Mouse (Mus musculus) ES-Bruce4 (cell line): ENCODE results near the gene Mcee.

ENCODE experiments used
- CTCF ChIP-seq: IDR thresholded peaks from one replicate; pipeline ENCODE4 v1.8.1; 2011; ENCODE audit warnings: low read depth, low read length
- POLR2A ChIP-seq: IDR thresholded peaks from one replicate; pipeline ENCODE4 v1.8.1; 2011; ENCODE audit warnings: low read length; ENCODE audit not compliant: insufficient read depth

DNA sequence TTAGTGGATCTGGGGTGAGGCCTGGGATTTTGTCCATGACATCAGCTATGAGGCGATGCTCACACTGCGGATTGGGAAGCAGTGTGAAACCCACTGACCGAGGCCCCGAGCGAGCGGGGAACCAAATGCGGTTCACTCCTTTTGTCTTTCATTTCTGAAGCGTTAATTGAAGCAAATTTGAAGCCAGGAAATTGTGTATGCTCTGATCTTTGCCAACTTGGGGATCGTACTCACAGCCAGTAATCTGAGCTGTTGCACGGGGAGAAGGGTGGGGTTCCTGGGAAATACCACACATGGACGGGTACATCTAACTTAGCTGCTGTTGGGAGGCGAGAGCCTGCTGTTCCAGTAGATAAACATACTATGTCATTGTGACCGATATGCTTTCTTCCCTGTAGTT, 58.2 kb downstream of the Mcee start:
- no peak for TF ChIP-seq POLR2A
- no peak for TF ChIP-seq CTCF
